Mouse (Mus musculus) gastrocnemius, postnatal 10 days (tissue): ENCODE measurements around the gene Phactr3. TPM values are rescaled to one million over a fixed set of nuclear protein-coding genes. Genes with fewer than 3 reads are reported as not detected.

Experiments used
- DNase-seq: peaks from one replicate; pipeline ENCODE4 v3.0.0; 2021; ENCODE audit warnings: mixed read lengths
- total RNA-seq, 2 experiments: library from RNA; stranded (reverse); gene quantifications; 2 replicates each; pipeline ENCODE4 v1.2.3; 2021

Gene Phactr3
- total RNA-seq, 2 experiments from 2014 or later, result 0.23 to 0.38 TPM

- no peak for DNase-seq
Observed at GRCm38 (mm10) chr2:178135713-178136112, 16.9 kb downstream of the Phactr3 start.

GRCm38 (mm10) chr2:178137518-178137917 is 18.7 kb downstream of the Phactr3 start:
- DNase-seq, result peak; percentile 26

- no peak for DNase-seq
Observed at GRCm38 (mm10) chr2:178141489-178141922, 22.7 kb downstream of the Phactr3 start.

- DNase-seq, result no peak
Observed at GRCm38 (mm10) chr2:178142291-178143023, 23.7 kb downstream of the Phactr3 start.

GRCm38 (mm10) chr2:178143024-178143415 is 24.2 kb downstream of the Phactr3 start:
- no peak for DNase-seq

- DNase-seq, result no peak
Observed at GRCm38 (mm10) chr2:178143898-178144297, 25.1 kb downstream of the Phactr3 start.

- no peak for DNase-seq
Observed at GRCm38 (mm10) chr2:178149312-178149711, 30.5 kb downstream of the Phactr3 start.

- DNase-seq, result no peak
Observed at GRCm38 (mm10) chr2:178150697-178151096, 31.9 kb downstream of the Phactr3 start.

- DNase-seq, result no peak
Observed at GRCm38 (mm10) chr2:178153601-178154000, 34.8 kb downstream of the Phactr3 start.

GRCm38 (mm10) chr2:178154129-178154528 is 35.4 kb downstream of the Phactr3 start:
- no peak for DNase-seq

GRCm38 (mm10) chr2:178154576-178154975 is 35.8 kb downstream of the Phactr3 start:
- DNase-seq, result no peak

GRCm38 (mm10) chr2:178155176-178155916 is 36.6 kb downstream of the Phactr3 start:
- DNase-seq, result no peak

GRCm38 (mm10) chr2:178155917-178156282 is 37.1 kb downstream of the Phactr3 start:
- peak; percentile 39 for DNase-seq

- DNase-seq, result no peak
Observed at GRCm38 (mm10) chr2:178158936-178159335, 40.2 kb downstream of the Phactr3 start.

- DNase-seq, result no peak
Observed at GRCm38 (mm10) chr2:178163981-178164380, 45.2 kb downstream of the Phactr3 start.

GRCm38 (mm10) chr2:178165943-178166342 is 47.2 kb downstream of the Phactr3 start:
- DNase-seq, result no peak

GRCm38 (mm10) chr2:178169983-178170382 is 51.2 kb downstream of the Phactr3 start:
- no peak for DNase-seq

- DNase-seq, result no peak
Observed at GRCm38 (mm10) chr2:178173951-178174350, 55.2 kb downstream of the Phactr3 start.

GRCm38 (mm10) chr2:178175286-178175931 is 56.6 kb downstream of the Phactr3 start:
- DNase-seq, result no peak

- DNase-seq, result no peak
Observed at GRCm38 (mm10) chr2:178184251-178184650, 65.5 kb downstream of the Phactr3 start.

- no peak for DNase-seq
Observed at GRCm38 (mm10) chr2:178184862-178185261, 66.1 kb downstream of the Phactr3 start.

GRCm38 (mm10) chr2:178188988-178189387 is 70.2 kb downstream of the Phactr3 start:
- no peak for DNase-seq

GRCm38 (mm10) chr2:178192881-178193280 is 74.1 kb downstream of the Phactr3 start:
- no peak for DNase-seq
